Mouse (Mus musculus) intestine, postnatal 0 days (tissue): ENCODE results near the gene Etfb. TPM values are rescaled to one million over a fixed set of nuclear protein-coding genes. Genes with fewer than 3 reads are reported as not detected.
A peak's percentile ranks its signal among the peaks of the same experiment; 100 is the strongest.

Experiments
- ATAC-seq: fragments of 200-750 bp; cut with Nextera tagmentation; 2 replicates; pipeline ENCODE4 v1.8.0; 2017; ENCODE audit warnings: mild to moderate bottlenecking, moderate TSS enrichment, moderate library complexity
- H3K27ac ChIP-seq: fragments of 300-500 bp; sonication (generic); 2 replicates; pipeline ENCODE4 v1.5.1; 2014; ENCODE audit warnings: mild to moderate bottlenecking, low read depth, low read length, moderate library complexity
- H3K27me3 ChIP-seq: fragments of 300-500 bp; sonication (generic); replicated peaks from 2 replicates; pipeline ENCODE4 v1.6.1; 2014; ENCODE audit warnings: low read length, mixed read lengths; ENCODE audit not compliant: control insufficient read depth, insufficient read depth
- H3K36me3 ChIP-seq: fragments of 300-500 bp; sonication (generic); 2 replicates; pipeline ENCODE4 v1.6.1; 2014; ENCODE audit warnings: mild to moderate bottlenecking, moderate library complexity; ENCODE audit not compliant: control insufficient read depth, insufficient read depth
- H3K4me1 ChIP-seq: fragments of 300-500 bp; sonication (generic); replicated peaks from 2 replicates; pipeline ENCODE4 v1.6.1; 2014; ENCODE audit warnings: antibody characterized with exemption, low read length, mixed read lengths; ENCODE audit not compliant: control insufficient read depth, insufficient read depth
- H3K4me2 ChIP-seq: fragments of 300-500 bp; sonication (generic); replicated peaks from 2 replicates; pipeline ENCODE4 v1.6.1; 2014; ENCODE audit warnings: low read depth, mild to moderate bottlenecking, moderate library complexity
- H3K4me3 ChIP-seq: fragments of 300-500 bp; sonication (generic); 2 replicates; pipeline ENCODE4 v1.5.1; 2014; ENCODE audit warnings: low read depth, low read length
- H3K9ac ChIP-seq: fragments of 300-500 bp; sonication (generic); 2 replicates; pipeline ENCODE4 v1.6.1; 2014; ENCODE audit warnings: mild to moderate bottlenecking, low read depth, low read length
- H3K9me3 ChIP-seq: fragments of 300-500 bp; sonication (generic); 2 replicates; pipeline ENCODE4 v1.6.1; 2016; ENCODE audit warnings: mixed run types; ENCODE audit not compliant: control insufficient read depth
- CTCF ChIP-seq: sonication (generic); IDR thresholded peaks from 2 replicates; pipeline ENCODE4 v1.5.1; 2016; ENCODE audit warnings: low read depth, mild to moderate bottlenecking, control low read depth, antibody characterized with exemption, moderate library complexity
- WGBS: fragments of 180-500 bp; shearing (Covaris S2); extraction: QIAGEN DNeasy Blood & Tissue Kit; methylation state at CpG from one replicate; pipeline ENCODE4 v1.1.7; 2014; 5-methylcytosine and 5-hydroxymethylcytosine counted together
- polyA plus RNA-seq: library from polyadenylated mRNA; unstranded; fragments of >200 nt; fragmentation: Nextera tagmentation; extraction: Ambion mirVana; gene quantifications from 2 replicates; pipeline ENCODE4 v1.2.1, GENCODE M21; 2015

Gene Etfb
- polyA plus RNA-seq, 1 experiment from 2014 or later = 825 TPM

- H3K27me3 ChIP-seq = no peaks in the 10 kb centered on the region
- peak overlapping the region; percentile 97 for H3K4me2 ChIP-seq
- H3K4me1 ChIP-seq = no peaks in the 10 kb centered on the region
- 2% methylated on average over 33 of the region's 33 CpGs for WGBS
- peak; percentile 74 for ATAC-seq
- H3K36me3 ChIP-seq = no peaks in the 10 kb centered on the region; the same call in 1 of the 2 replicates
- H3K9ac ChIP-seq = peak overlapping the region; percentile 28
- H3K9me3 ChIP-seq = no peaks in the 10 kb centered on the region
- TF ChIP-seq CTCF = peak; percentile 98
- H3K4me3 ChIP-seq = peak overlapping the region; percentile 51
- H3K27ac ChIP-seq = no peak overlapping the region
These were observed 22.3 kb downstream of the Etfb start for GRCm38 (mm10) chr7:43466099-43466694.

- no peak overlapping the region for H3K4me3 ChIP-seq
- ATAC-seq = no peak
- no peak overlapping the region for H3K27ac ChIP-seq
- TF ChIP-seq CTCF = peak; percentile 73
- no peaks in the 10 kb centered on the region for H3K27me3 ChIP-seq
- no peak overlapping the region for H3K9ac ChIP-seq
- H3K4me2 ChIP-seq = no peak overlapping the region
- WGBS = 49% methylated on average over 8 of the region's 8 CpGs
- H3K9me3 ChIP-seq = no peaks in the 10 kb centered on the region
- no peaks in the 10 kb centered on the region for H3K4me1 ChIP-seq
- no peaks in the 10 kb centered on the region; the same call in 1 of the 2 replicates for H3K36me3 ChIP-seq
These were observed 26.5 kb downstream of the Etfb start for GRCm38 (mm10) chr7:43470373-43470772.

- H3K36me3 ChIP-seq = no peaks in the 10 kb centered on the region; the same call in 1 of the 2 replicates
- no peak overlapping the region for H3K27ac ChIP-seq
- H3K4me1 ChIP-seq = no peaks in the 10 kb centered on the region
- H3K4me3 ChIP-seq = no peak overlapping the region
- no peak overlapping the region for H3K4me2 ChIP-seq
- ATAC-seq = peak; percentile 48; the same call in 1 of the 2 replicates
- TF ChIP-seq CTCF = peak; percentile 42; the same call in 1 of the 2 replicates
- no peaks in the 10 kb centered on the region for H3K9me3 ChIP-seq
- H3K9ac ChIP-seq = no peak overlapping the region
- H3K27me3 ChIP-seq = peaks cover 23% of the 10 kb centered on the region
- WGBS = 12% methylated on average over 23 of the region's 23 CpGs
These were observed 31.8 kb downstream of the Etfb start for GRCm38 (mm10) chr7:43475706-43476105.

GRCm38 (mm10) chr7:43476376-43476775, 32.5 kb downstream of the Etfb start:
- Histone ChIP-seq H3K4me3 (no peak overlapping the region), H3K4me1 (no peaks in the 10 kb centered on the region), H3K27me3 (peaks cover 23% of the 10 kb centered on the region), H3K27ac (no peak overlapping the region), H3K4me2 (no peak overlapping the region), H3K36me3 (no peaks in the 10 kb centered on the region), H3K9me3 (no peaks in the 10 kb centered on the region), H3K9ac (no peak overlapping the region)
- no peak for ATAC-seq
- TF ChIP-seq CTCF = no peak
- WGBS = 14% methylated on average over 13 of the region's 13 CpGs

- H3K4me3 ChIP-seq = no peak overlapping the region
- ATAC-seq = no peak
- WGBS = 76% methylated on average over 3 of the region's 3 CpGs
- H3K4me1 ChIP-seq = no peaks in the 10 kb centered on the region
- no peaks in the 10 kb centered on the region for H3K36me3 ChIP-seq
- TF ChIP-seq CTCF = no peak
- H3K9ac ChIP-seq = no peak overlapping the region
- H3K27ac ChIP-seq = no peak overlapping the region
- H3K4me2 ChIP-seq = no peak overlapping the region
- peaks cover 16% of the 10 kb centered on the region for H3K27me3 ChIP-seq
- H3K9me3 ChIP-seq = no peaks in the 10 kb centered on the region
These were observed 37.3 kb downstream of the Etfb start for GRCm38 (mm10) chr7:43481191-43481590.

- Histone ChIP-seq H3K4me1 (no peaks in the 10 kb centered on the region), H3K9me3 (no peaks in the 10 kb centered on the region), H3K36me3 (no peaks in the 10 kb centered on the region), H3K4me2 (no peak overlapping the region), H3K27ac (no peak overlapping the region), H3K9ac (no peak overlapping the region), H3K27me3 (peaks cover 6% of the 10 kb centered on the region), H3K4me3 (no peak overlapping the region)
- no peak for ATAC-seq
- TF ChIP-seq CTCF = no peak
- 63% methylated on average over 8 of the region's 8 CpGs for WGBS
These were observed 38.3 kb downstream of the Etfb start for GRCm38 (mm10) chr7:43482090-43482716.
